Mouse (Mus musculus) liver, postnatal 0 days (tissue): ENCODE results near the gene Ccnd3. TPM values are rescaled to one million over a fixed set of nuclear protein-coding genes. Genes with fewer than 3 reads are reported as not detected.
A peak's percentile ranks its signal among the peaks of the same experiment; 100 is the strongest.

Source experiments
- ATAC-seq: fragments of 200-750 bp; cut with Nextera tagmentation; 2 replicates; pipeline ENCODE4 v1.8.0; 2017; ENCODE audit warnings: mild to moderate bottlenecking, moderate library complexity
- DNase-seq: peaks from one replicate; pipeline ENCODE4 v3.0.0-alpha.2; 2016
- H3K27ac ChIP-seq: fragments of 300-500 bp; sonication (generic); 2 replicates; pipeline ENCODE4 v1.5.1; 2014; ENCODE audit warnings: antibody characterized with exemption, moderate library complexity, mild to moderate bottlenecking, low read depth
- H3K27me3 ChIP-seq: fragments of 300-500 bp; sonication (generic); 2 replicates; pipeline ENCODE4 v1.6.1; 2014; ENCODE audit warnings: low read length, control low read depth, mixed read lengths; ENCODE audit not compliant: insufficient read depth
- H3K36me3 ChIP-seq: fragments of 300-500 bp; sonication (generic); replicated peaks from 2 replicates; pipeline ENCODE4 v1.6.1; 2014; ENCODE audit warnings: mild to moderate bottlenecking, control low read depth, low read length, moderate library complexity, mixed read lengths; ENCODE audit not compliant: insufficient read depth
- H3K4me1 ChIP-seq: fragments of 300-500 bp; sonication (generic); 2 replicates; pipeline ENCODE4 v1.6.1; 2014; ENCODE audit warnings: antibody characterized with exemption, mild to moderate bottlenecking, control low read depth; ENCODE audit not compliant: insufficient read depth
- H3K4me2 ChIP-seq: fragments of 300-500 bp; sonication (generic); 2 replicates; pipeline ENCODE4 v1.6.1; 2014; ENCODE audit warnings: low read depth, mild to moderate bottlenecking, low read length, moderate library complexity, mixed read lengths
- H3K4me3 ChIP-seq: fragments of 300-500 bp; sonication (generic); 2 replicates; pipeline ENCODE4 v1.5.1; 2014; ENCODE audit warnings: low read depth, low read length
- H3K9ac ChIP-seq: fragments of 300-500 bp; sonication (generic); replicated peaks from 2 replicates; pipeline ENCODE4 v1.6.1; 2014; ENCODE audit warnings: mild to moderate bottlenecking, moderate library complexity
- H3K9me3 ChIP-seq: fragments of 300-500 bp; sonication (generic); 2 replicates; pipeline ENCODE4 v1.6.1; 2016; ENCODE audit warnings: mild to moderate bottlenecking, control low read depth, low read length, mixed read lengths
- CTCF ChIP-seq: sonication (generic); IDR thresholded peaks from 2 replicates; pipeline ENCODE4 v1.5.1; 2016; ENCODE audit warnings: antibody characterized with exemption, low read depth
- EP300 ChIP-seq: IDR thresholded peaks from 2 replicates; pipeline ENCODE4 v1.6.1; 2016; ENCODE audit warnings: antibody characterized with exemption, low read depth, mild to moderate bottlenecking
- WGBS: fragments of 180-500 bp; shearing (Covaris S2); extraction: QIAGEN DNeasy Blood & Tissue Kit; methylation state at CpG from one replicate; pipeline ENCODE4 v1.1.7; 2014; ENCODE audit not compliant: insufficient replicate concordance; 5-methylcytosine and 5-hydroxymethylcytosine counted together
- polyA plus RNA-seq: library from polyadenylated mRNA; unstranded; fragments of >200 nt; fragmentation: Nextera tagmentation; extraction: Ambion mirVana; gene quantifications from 2 replicates; pipeline ENCODE4 v1.2.1, GENCODE M21; 2015

The Ccnd3 gene
- polyA plus RNA-seq, 1 experiment from 2014 or later: 249 TPM

DNA sequence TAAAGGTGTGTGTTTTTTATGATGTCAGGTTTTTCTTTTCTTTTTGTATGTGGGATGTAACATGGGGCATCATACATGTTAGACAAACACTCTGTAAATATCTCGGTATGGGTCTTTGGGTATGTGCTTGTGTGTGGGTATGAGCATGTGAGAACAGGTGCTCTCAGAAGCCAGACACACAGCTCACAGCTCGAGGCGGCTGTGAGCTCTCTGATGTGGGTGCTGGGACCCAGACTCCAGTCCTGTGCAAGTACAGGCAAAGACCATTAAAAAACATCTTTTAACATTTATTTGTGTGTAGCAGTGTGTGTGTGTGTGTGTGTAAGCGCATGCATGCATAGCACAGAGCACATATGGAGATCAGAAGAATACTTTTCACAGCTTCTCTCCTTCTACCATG lies 34.3 kb downstream of the Ccnd3 start:
- peaks cover 51% of the 10 kb centered on the region for H3K4me1 ChIP-seq
- H3K27me3 ChIP-seq: no peaks in the 10 kb centered on the region
- DNase-seq (no peak), ATAC-seq (no peak)
- no peak overlapping the region for H3K9ac ChIP-seq
- no peak for TF ChIP-seq EP300
- TF ChIP-seq CTCF: no peak
- H3K9me3 ChIP-seq: no peaks in the 10 kb centered on the region
- H3K4me3 ChIP-seq: no peak overlapping the region
- H3K4me2 ChIP-seq: no peak overlapping the region
- WGBS: 86% methylated on average over 4 of the region's 4 CpGs
- peak overlapping the region; percentile 36; the same call in 1 of the 2 replicates for H3K27ac ChIP-seq
- peaks cover 6% of the 10 kb centered on the region; the same call in 1 of the 2 replicates for H3K36me3 ChIP-seq

DNA sequence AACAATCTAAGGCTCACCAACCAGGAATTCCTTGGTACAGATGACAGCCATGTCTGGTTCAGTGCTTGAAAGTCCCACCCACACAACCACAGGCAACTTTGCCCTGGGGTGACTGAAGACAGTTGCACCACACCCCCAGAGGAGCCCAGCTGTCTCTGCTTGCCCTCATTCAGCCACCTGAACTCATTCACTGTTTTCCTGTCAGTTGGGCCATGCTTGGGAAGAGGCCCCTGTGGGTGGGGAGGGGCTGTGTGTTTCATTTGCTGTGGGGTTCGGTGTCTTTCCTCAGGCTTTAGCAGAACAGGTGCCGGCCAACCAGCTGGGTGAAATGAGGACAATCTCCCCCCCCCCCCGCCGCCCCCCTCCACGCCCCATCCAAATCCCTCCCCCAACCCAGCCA lies 37.2 kb downstream of the Ccnd3 start:
- DNase-seq: peak; percentile 61
- Histone ChIP-seq H3K4me1 (peaks cover 32% of the 10 kb centered on the region), H3K27ac (peak overlapping the region; percentile 62), H3K27me3 (no peaks in the 10 kb centered on the region), H3K4me2 (no peak overlapping the region), H3K9me3 (no peaks in the 10 kb centered on the region), H3K9ac (no peak overlapping the region), H3K4me3 (no peak overlapping the region), H3K36me3 (peaks cover 6% of the 10 kb centered on the region; the same call in 1 of the 2 replicates)
- TF ChIP-seq CTCF (no peak), EP300 (no peak)
- WGBS: 13% methylated on average over 4 of the region's 5 CpGs
- ATAC-seq: peak; percentile 49

DNA sequence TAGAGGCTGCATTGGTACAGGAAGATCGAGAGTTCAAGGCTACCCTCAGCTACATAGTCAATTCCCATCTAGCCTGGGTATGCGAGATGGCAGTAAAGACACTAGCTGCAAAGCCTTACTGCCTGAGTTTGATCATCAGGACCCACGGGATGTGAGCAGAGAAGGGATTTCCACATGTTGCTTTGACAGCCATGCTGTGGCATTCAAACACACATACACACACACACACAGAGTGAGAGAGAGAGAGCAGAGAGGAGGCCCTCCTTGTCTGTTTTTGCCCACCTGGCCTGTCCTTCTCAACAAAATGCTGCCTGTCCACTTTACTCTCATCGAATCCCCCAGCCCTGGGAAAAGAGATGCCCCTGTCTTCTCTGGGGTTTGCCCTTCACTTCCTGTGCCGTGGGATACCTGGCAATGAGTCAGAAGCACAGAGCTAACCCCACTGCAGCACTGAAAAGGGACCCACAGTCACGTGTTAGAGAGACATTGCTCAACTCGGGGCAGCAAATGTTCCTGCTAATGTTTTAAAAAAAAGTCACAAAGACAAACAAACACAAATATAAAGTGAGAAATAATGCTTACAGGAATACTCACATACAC lies 38.3 kb downstream of the Ccnd3 start:
- H3K4me1 ChIP-seq: peaks cover 26% of the 10 kb centered on the region
- TF ChIP-seq CTCF (no peak), EP300 (no peak)
- peak overlapping the region; percentile 29; the same call in 1 of the 2 replicates for H3K27ac ChIP-seq
- H3K9me3 ChIP-seq: no peaks in the 10 kb centered on the region
- H3K9ac ChIP-seq: no peak overlapping the region
- peaks cover 6% of the 10 kb centered on the region; the same call in 1 of the 2 replicates for H3K36me3 ChIP-seq
- H3K4me3 ChIP-seq: no peak overlapping the region
- no peaks in the 10 kb centered on the region for H3K27me3 ChIP-seq
- WGBS: 45% methylated on average over 7 of the region's 7 CpGs
- DNase-seq: no peak
- peak; percentile 45; the same call in 1 of the 2 replicates for ATAC-seq
- no peak overlapping the region for H3K4me2 ChIP-seq

DNA sequence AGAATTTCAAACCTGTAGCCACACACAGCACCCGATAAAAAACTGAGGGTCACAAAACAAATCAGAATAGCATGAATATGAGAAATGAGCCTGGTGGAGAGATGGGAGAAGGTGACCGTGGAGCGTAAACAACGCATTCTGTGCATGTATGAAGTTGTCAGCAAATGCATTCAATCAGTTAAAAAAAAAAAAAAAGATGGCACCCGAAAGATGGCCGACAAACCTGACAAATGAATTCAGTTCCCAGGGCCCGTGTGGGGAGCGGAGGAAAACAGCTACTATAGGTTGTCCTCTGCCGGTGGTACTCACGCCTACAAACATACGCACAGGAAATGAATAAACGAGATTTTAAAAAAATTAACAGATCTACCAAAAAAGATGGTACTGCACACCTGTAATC lies 40.3 kb downstream of the Ccnd3 start:
- TF ChIP-seq CTCF (no peak), EP300 (no peak)
- H3K9me3 ChIP-seq: no peaks in the 10 kb centered on the region
- no peak overlapping the region for H3K4me2 ChIP-seq
- WGBS: 90% methylated on average over 12 of the region's 12 CpGs
- ATAC-seq: no peak
- no peak overlapping the region for H3K4me3 ChIP-seq
- H3K27me3 ChIP-seq: no peaks in the 10 kb centered on the region
- DNase-seq: no peak
- peaks cover 26% of the 10 kb centered on the region for H3K4me1 ChIP-seq
- peaks cover 3% of the 10 kb centered on the region; the same call in 1 of the 2 replicates for H3K36me3 ChIP-seq
- no peak overlapping the region for H3K27ac ChIP-seq
- H3K9ac ChIP-seq: no peak overlapping the region

DNA sequence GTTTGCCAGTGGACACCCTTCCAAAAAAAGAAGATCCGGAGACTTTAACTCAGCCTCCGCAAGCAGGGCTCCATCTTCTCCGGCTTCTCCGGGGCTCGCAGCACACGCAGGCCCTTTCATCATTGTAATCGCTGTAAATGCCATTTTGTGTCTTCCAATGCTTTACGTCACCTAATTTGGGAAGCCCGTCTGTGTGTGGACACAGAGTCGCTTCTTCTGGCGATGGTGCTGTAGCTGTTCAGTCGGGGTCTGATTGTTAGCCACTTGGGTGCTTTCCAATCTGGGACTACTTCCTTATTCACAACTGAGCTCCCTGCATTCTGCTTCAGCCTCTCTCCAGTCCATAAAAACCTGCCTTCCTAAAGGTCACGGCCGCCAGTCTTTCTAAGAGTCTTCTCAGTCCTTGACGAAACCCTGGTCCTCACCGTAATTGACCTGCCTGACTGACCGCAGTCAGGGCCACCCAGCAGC lies 41.0 kb downstream of the Ccnd3 start:
- Histone ChIP-seq H3K36me3 (peaks cover 3% of the 10 kb centered on the region; the same call in 1 of the 2 replicates), H3K4me3 (no peak overlapping the region), H3K4me1 (peaks cover 30% of the 10 kb centered on the region), H3K9ac (no peak overlapping the region), H3K27me3 (no peaks in the 10 kb centered on the region), H3K27ac (no peak overlapping the region), H3K9me3 (no peaks in the 10 kb centered on the region), H3K4me2 (no peak overlapping the region)
- no peak for TF ChIP-seq CTCF
- WGBS: 90% methylated on average over 17 of the region's 17 CpGs
- ATAC-seq: no peak
- no peak for DNase-seq

DNA sequence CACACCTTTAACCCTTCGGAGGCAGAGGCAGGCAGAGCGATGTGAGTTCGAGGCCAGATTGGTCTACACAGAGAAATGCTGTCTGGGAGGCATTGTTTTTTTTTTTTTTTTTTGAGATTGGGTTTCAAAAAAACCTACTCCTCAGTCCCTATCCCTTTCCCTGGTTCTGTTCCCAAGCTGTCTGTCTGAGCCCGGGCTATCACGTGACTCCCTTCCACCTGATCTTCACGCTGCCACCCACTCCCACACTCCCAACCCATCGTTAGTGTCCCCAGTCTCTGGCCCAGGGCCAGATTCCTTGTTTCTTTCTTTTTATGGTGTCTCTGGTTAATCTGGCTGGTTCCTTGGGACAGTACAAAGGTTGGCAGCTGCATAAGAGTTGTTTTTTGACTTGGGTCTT lies 46.2 kb downstream of the Ccnd3 start:
- Histone ChIP-seq H3K27ac (no peak overlapping the region), H3K27me3 (no peaks in the 10 kb centered on the region), H3K4me1 (peaks cover 8% of the 10 kb centered on the region), H3K9me3 (no peaks in the 10 kb centered on the region), H3K4me2 (no peak overlapping the region), H3K36me3 (no peaks in the 10 kb centered on the region), H3K4me3 (no peak overlapping the region), H3K9ac (no peak overlapping the region)
- TF ChIP-seq EP300 (no peak), CTCF (no peak)
- WGBS: 72% methylated on average over 7 of the region's 7 CpGs
- no peak for DNase-seq
- ATAC-seq: no peak

DNA sequence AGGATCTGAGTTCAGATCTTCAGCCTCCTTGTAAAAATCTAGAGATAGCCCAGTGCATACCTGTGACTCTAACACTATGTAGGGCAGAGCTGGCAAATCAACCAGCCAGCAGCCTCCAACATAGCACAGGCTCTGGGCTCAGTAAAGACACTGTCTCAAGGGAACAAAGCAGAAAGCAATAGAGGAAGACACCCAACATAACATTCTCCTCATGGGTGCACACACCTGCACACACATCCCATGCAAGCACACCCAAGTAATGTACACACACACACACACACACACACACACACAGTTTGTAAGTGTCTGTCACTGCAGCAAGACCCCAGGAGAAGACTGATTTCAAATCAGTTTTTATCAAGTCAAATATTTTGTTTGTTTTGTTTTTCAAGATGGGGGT lies 48.1 kb downstream of the Ccnd3 start:
- Histone ChIP-seq H3K4me3 (no peak overlapping the region), H3K9me3 (no peaks in the 10 kb centered on the region), H3K27me3 (no peaks in the 10 kb centered on the region), H3K4me2 (no peak overlapping the region), H3K27ac (no peak overlapping the region), H3K4me1 (peaks cover 8% of the 10 kb centered on the region), H3K36me3 (peaks cover 3% of the 10 kb centered on the region; the same call in 1 of the 2 replicates), H3K9ac (no peak overlapping the region)
- DNase-seq (no peak), ATAC-seq (peak; percentile 31; the same call in 1 of the 2 replicates)
- TF ChIP-seq EP300 (no peak), CTCF (no peak)
